Mouse (Mus musculus) gastrocnemius, adult 8-10 months (tissue): ENCODE results near the gene Kera. TPM values are rescaled to one million over a fixed set of nuclear protein-coding genes. Genes with fewer than 3 reads are reported as not detected.

Experiments
- total RNA-seq, 4 experiments: library from RNA; stranded (reverse); gene quantifications; 2 replicates each; pipeline ENCODE4 v1.2.4; 2022

Kera gene
- total RNA-seq, 4 experiments from 2014 or later, result 0.75 to 4.0 (median 2.0) TPM

Other genes with a start within 250 kb of the Kera start
- 100 to 1,000 TPM; 137 to 325 (median 228) TPM for gene Dcn, start 127.3 kb upstream of the Kera start, total RNA-seq
- 10 to 100 TPM; 11.3 to 14.1 (median 12.0) TPM for gene Lum, start 41.8 kb upstream of the Kera start, total RNA-seq
- gene Epyc, start 37.2 kb downstream of the Kera start, total RNA-seq, result not detected
- not detected for gene Ccer1, start 86.2 kb downstream of the Kera start, total RNA-seq
- gene C030005K15Rik, start 119.9 kb downstream of the Kera start, total RNA-seq, result not detected